ENCODE assay signal across 8 mouse cellular contexts in the genomic region with DNA sequence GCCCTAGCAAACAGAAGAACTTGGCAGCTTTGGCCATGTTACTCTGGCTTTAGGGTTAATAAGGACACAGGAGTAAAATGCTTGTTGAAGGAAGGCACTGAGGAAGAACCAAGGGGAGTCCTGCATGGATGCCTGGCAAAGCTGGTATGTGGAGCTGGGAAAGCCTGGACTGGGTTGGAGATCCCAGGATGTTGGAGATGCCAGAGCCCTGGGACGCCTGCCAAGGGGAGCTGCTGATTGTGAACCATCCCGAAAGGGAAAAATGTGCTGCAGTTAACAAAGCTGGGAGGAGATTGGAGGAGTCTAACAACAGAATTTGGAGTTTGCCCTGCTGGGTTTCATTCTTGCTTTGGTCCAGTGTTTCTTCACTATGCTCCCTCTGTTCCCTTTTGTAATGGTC.
DNase-seq lines count a peak whose midpoint lies in the region; ATAC-seq lines count a peak whose summit lies in the region.

No protein-coding gene starts in this region.

- no peaks in the 10 kb centered on the region for H3K9me3 ChIP-seq in midbrain, embryonic 14.5 days (ENCODE audit: control insufficient read depth, low read length)
- no peaks in the 10 kb centered on the region for H3K9me3 ChIP-seq in midbrain, embryonic 16.5 days (replicated peaks; ENCODE audit: control insufficient read depth, low read length, poor library complexity, severe bottlenecking)
- no peaks in the 10 kb centered on the region for H3K9me3 ChIP-seq in heart, embryonic 14.5 days (ENCODE audit: control insufficient read depth, low read length)
- no peaks in the 10 kb centered on the region for H3K9me3 ChIP-seq in forebrain, embryonic 16.5 days (ENCODE audit: control insufficient read depth, low read length)

- no peak for ATAC-seq in midbrain, embryonic 14.5 days (ENCODE audit: low FRiP score, low TSS enrichment)
- no peak for ATAC-seq in midbrain, embryonic 16.5 days
- peak; percentile 73; the same call in 1 of the 2 replicates for ATAC-seq in heart, embryonic 14.5 days (ENCODE audit: insufficient number of reproducible peaks, insufficient read depth, low FRiP score, low read depth)
- no peak for ATAC-seq in forebrain, embryonic 16.5 days

- H3K4me2 ChIP-seq in midbrain, embryonic 14.5 days (ENCODE audit: low read length), result no peak overlapping the region
- H3K4me2 ChIP-seq in midbrain, embryonic 16.5 days (ENCODE audit: low read length), result no peak overlapping the region
- no peak overlapping the region for H3K4me2 ChIP-seq in heart, embryonic 14.5 days (ENCODE audit: low read length)
- H3K4me2 ChIP-seq in forebrain, embryonic 16.5 days (ENCODE audit: low read length), result no peak overlapping the region

- H3K4me3 ChIP-seq in midbrain, embryonic 14.5 days (replicated peaks; ENCODE audit: low read depth, low read length), result no peak overlapping the region
- H3K4me3 ChIP-seq in midbrain, embryonic 16.5 days (ENCODE audit: low read depth, low read length), result no peak overlapping the region
- H3K4me3 ChIP-seq in heart, embryonic 14.5 days (ENCODE audit: control insufficient read depth in 1 of 2, insufficient read depth in 1 of 2, low read depth in 1 of 2, low read length in 2 of 2), result no peak overlapping the region
- H3K4me3 ChIP-seq in forebrain, embryonic 16.5 days (replicated peaks; ENCODE audit: low read length), result no peak overlapping the region

- 85% methylated on average over 2 of the region's 2 CpGs for WGBS in midbrain, embryonic 14.5 days
- WGBS in midbrain, embryonic 16.5 days, result 81% methylated on average over 2 of the region's 2 CpGs
- WGBS in heart, embryonic 14.5 days, result 35% methylated on average over 2 of the region's 2 CpGs
- 40% methylated on average over 2 of the region's 2 CpGs for WGBS in forebrain, embryonic 16.5 days

- no peak overlapping the region for H3K27ac ChIP-seq in midbrain, embryonic 14.5 days (replicated peaks; ENCODE audit: low read depth, low read length)
- H3K27ac ChIP-seq in midbrain, embryonic 16.5 days (ENCODE audit: low read length), result no peak overlapping the region
- H3K27ac ChIP-seq in heart, embryonic 14.5 days (replicated peaks in 1 of 2; ENCODE audit: control insufficient read depth in 1 of 2, insufficient read depth in 1 of 2, low read depth in 2 of 2, low read length in 2 of 2), result peak overlapping the region; percentile 49 to 61
- no peak overlapping the region for H3K27ac ChIP-seq in forebrain, embryonic 16.5 days (ENCODE audit: low read length)

- H3K9ac ChIP-seq in midbrain, embryonic 14.5 days (replicated peaks; ENCODE audit: low read length), result no peak overlapping the region
- H3K9ac ChIP-seq in midbrain, embryonic 16.5 days (ENCODE audit: low read depth, low read length), result no peak overlapping the region
- no peak overlapping the region for H3K9ac ChIP-seq in heart, embryonic 14.5 days (ENCODE audit: low read length)
- H3K9ac ChIP-seq in forebrain, embryonic 16.5 days (replicated peaks; ENCODE audit: low read depth, low read length), result no peak overlapping the region

- intact Hi-C loops in left cerebral cortex, postnatal 4 days (cut with DNase I), result no loop called here

- peak; percentile 32 for DNase-seq in midbrain, embryonic 14.5 days
- peak; percentile 93 to 94 for DNase-seq in cerebellum, adult 18-20 months
- peak; percentile 76 for DNase-seq in left cerebral cortex, postnatal 4 days
- DNase-seq in spleen, adult 12 weeks (ENCODE audit: low spot score), result no peak
- DNase-seq in thymus, postnatal 0 days (ENCODE audit: low spot score), result no peak

- H3K36me3 ChIP-seq in midbrain, embryonic 14.5 days (ENCODE audit: control insufficient read depth, insufficient read depth, low read length), result no peaks in the 10 kb centered on the region
- H3K36me3 ChIP-seq in midbrain, embryonic 16.5 days (ENCODE audit: control insufficient read depth, insufficient read depth, low read length), result no peaks in the 10 kb centered on the region
- 0 out of 2 replicates have a peak, but pooled peaks cover 11% of the 10 kb centered on the region for H3K36me3 ChIP-seq in heart, embryonic 14.5 days (ENCODE audit: control insufficient read depth, insufficient read depth, low read length)
- no peaks in the 10 kb centered on the region; the same call in 1 of the 2 replicates for H3K36me3 ChIP-seq in forebrain, embryonic 16.5 days (ENCODE audit: control insufficient read depth, insufficient read depth)

- H3K27me3 ChIP-seq in midbrain, embryonic 14.5 days (ENCODE audit: control insufficient read depth, insufficient read depth, low read length), result no peaks in the 10 kb centered on the region
- H3K27me3 ChIP-seq in midbrain, embryonic 16.5 days (ENCODE audit: control insufficient read depth, insufficient read depth, low read depth, low read length), result no peaks in the 10 kb centered on the region
- H3K27me3 ChIP-seq in heart, embryonic 14.5 days (ENCODE audit: control insufficient read depth, insufficient read depth, low read length), result no peaks in the 10 kb centered on the region
- H3K27me3 ChIP-seq in forebrain, embryonic 16.5 days (replicated peaks; ENCODE audit: control insufficient read depth, insufficient read depth, low read length), result no peaks in the 10 kb centered on the region

- no peaks in the 10 kb centered on the region for H3K4me1 ChIP-seq in midbrain, embryonic 14.5 days (ENCODE audit: control insufficient read depth, insufficient read depth, low read length)
- no peaks in the 10 kb centered on the region for H3K4me1 ChIP-seq in midbrain, embryonic 16.5 days (ENCODE audit: control insufficient read depth, insufficient read depth, low read length)
- peaks cover 3 to 8% of the 10 kb centered on the region in 2 experiments for H3K4me1 ChIP-seq in heart, embryonic 14.5 days (ENCODE audit: control insufficient read depth in 2 of 2, insufficient read depth in 2 of 2, low read length in 2 of 2)
- H3K4me1 ChIP-seq in forebrain, embryonic 16.5 days (replicated peaks; ENCODE audit: control insufficient read depth, insufficient read depth, low read length), result no peaks in the 10 kb centered on the region

Comparison
In these comparisons a context has a peak if more than half of its experiments do, and no peak if none do; other contexts are left out.
1. DNase-seq: peak in midbrain, embryonic 14.5 days (single experiment), cerebellum, adult 18-20 months (2 of 2) and left cerebral cortex, postnatal 4 days (single experiment); none in spleen, adult 12 weeks (single experiment) and thymus, postnatal 0 days (single experiment).
2. H3K27ac ChIP-seq: peak in heart, embryonic 14.5 days (2 of 2); none in midbrain, embryonic 14.5 days (single experiment), midbrain, embryonic 16.5 days (single experiment) and forebrain, embryonic 16.5 days (single experiment).